Mouse (Mus musculus) CH12.LX (cell line): ENCODE results near the gene Rgl2. TPM values are rescaled to one million over a fixed set of nuclear protein-coding genes. Genes with fewer than 3 reads are reported as not detected.

ENCODE experiments used
- DNase-seq: peaks from one replicate; pipeline ENCODE4 v3.0.0-alpha.2; 2013; ENCODE audit errors: extremely low read depth
- H3K27ac ChIP-seq: 2 replicates; pipeline ENCODE4 v1.5.1; 2012; ENCODE audit warnings: low read depth, mild to moderate bottlenecking, control low read depth, moderate library complexity; ENCODE audit not compliant: insufficient read depth
- H3K27me3 ChIP-seq: replicated peaks from 2 replicates; pipeline ENCODE3; 2012; ENCODE audit warnings: inconsistent platforms
- H3K36me3 ChIP-seq, 2 experiments: replicated peaks in 1 of 2; 2 replicates each; pipeline versions ENCODE3 to v1.6.1; 2012; ENCODE audit warnings: inconsistent platforms in 1 of 2, low read length in 1 of 2, mild to moderate bottlenecking in 1 of 2, mixed read lengths in 1 of 2, moderate library complexity in 1 of 2; ENCODE audit not compliant: control insufficient read depth in 1 of 2, insufficient read depth in 1 of 2
- H3K4me1 ChIP-seq, 2 experiments: 2 replicates each; pipeline ENCODE4 v1.6.1; 2012; ENCODE audit warnings: inconsistent platforms in 1 of 2, moderate library complexity in 1 of 2; ENCODE audit not compliant: insufficient read depth in 2 of 2, control insufficient read depth in 1 of 2
- H3K4me2 ChIP-seq: 2 replicates; pipeline ENCODE4 v1.6.1; 2012; ENCODE audit warnings: low read depth, mild to moderate bottlenecking, control low read depth; ENCODE audit not compliant: poor library complexity, insufficient read depth, severe bottlenecking
- H3K4me3 ChIP-seq, 3 experiments: fragments of 150-350 bp in 1 of 3; sonication (generic) in 1 of 3; replicated peaks in 1 of 3; 2 replicates each; pipeline versions ENCODE3 to v1.5.1; 2011 to 2012; ENCODE audit warnings: low read depth in 2 of 3, low read length in 2 of 3, mild to moderate bottlenecking in 2 of 3, moderate library complexity in 2 of 3, control low read depth in 1 of 3, improper control_type of control experiment in 1 of 3, inconsistent platforms in 1 of 3, mixed read lengths in 1 of 3; ENCODE audit not compliant: poor library complexity in 1 of 3
- H3K79me2 ChIP-seq: replicated peaks from 2 replicates; pipeline ENCODE4 v1.6.1; 2012; ENCODE audit warnings: mild to moderate bottlenecking, moderate library complexity; ENCODE audit not compliant: control insufficient read depth, poor library complexity, insufficient read depth, severe bottlenecking; ENCODE audit errors: extremely low read depth
- H3K9ac ChIP-seq: 2 replicates; pipeline ENCODE4 v1.6.1; 2012; ENCODE audit warnings: low read depth, mild to moderate bottlenecking, control low read depth, moderate library complexity; ENCODE audit not compliant: insufficient read depth
- H3K9me3 ChIP-seq: replicated peaks from 2 replicates; pipeline ENCODE3; 2012; ENCODE audit warnings: low read length, inconsistent platforms, mixed read lengths
- BHLHE40 ChIP-seq: IDR thresholded peaks from 2 replicates; pipeline ENCODE4 v1.6.1; 2011; ENCODE audit warnings: mild to moderate bottlenecking, low read depth, low read length, improper control_type of control experiment
- CHD2 ChIP-seq: IDR thresholded peaks from 2 replicates; pipeline ENCODE4 v1.6.1; 2011; ENCODE audit warnings: low read length, improper control_type of control experiment
- CTCF ChIP-seq, 2 experiments: IDR thresholded peaks in 1 of 2; conservative IDR thresholded peaks in 1 of 2; 2 replicates each; pipeline ENCODE4 v1.5.1; 2011 to 2012; ENCODE audit warnings: low read depth in 2 of 2, low read length in 2 of 2, improper control_type of control experiment in 1 of 2, inconsistent platforms in 1 of 2, mild to moderate bottlenecking in 1 of 2, moderate library complexity in 1 of 2
- ELF1 ChIP-seq: IDR thresholded peaks from 2 replicates; pipeline ENCODE4 v1.6.1; 2014; ENCODE audit warnings: low read depth, mild to moderate bottlenecking, inconsistent platforms, low read length, improper control_type of control experiment
- ETS1 ChIP-seq: conservative IDR thresholded peaks from 2 replicates; pipeline ENCODE4 v1.6.1; 2012; ENCODE audit warnings: low read depth, mild to moderate bottlenecking, inconsistent platforms, low read length, improper control_type of control experiment, moderate library complexity
- HCFC1 ChIP-seq: IDR thresholded peaks from 2 replicates; pipeline ENCODE4 v1.6.1; 2012; ENCODE audit warnings: low read depth, mild to moderate bottlenecking, inconsistent platforms, low read length, improper control_type of control experiment
- IRF4 ChIP-seq: IDR thresholded peaks from 2 replicates; pipeline ENCODE4 v1.6.1; 2014; ENCODE audit warnings: low read depth, mild to moderate bottlenecking, inconsistent platforms, low read length, improper control_type of control experiment
- JUN ChIP-seq: IDR thresholded peaks from 2 replicates; pipeline ENCODE4 v1.6.1; 2011; ENCODE audit warnings: low read depth, mild to moderate bottlenecking, low read length, improper control_type of control experiment, moderate library complexity; ENCODE audit not compliant: insufficient read depth
- JUND ChIP-seq: conservative IDR thresholded peaks from 2 replicates; pipeline ENCODE4 v1.6.1; 2011; ENCODE audit warnings: low read depth, low read length, improper control_type of control experiment
- KAT2A ChIP-seq: IDR thresholded peaks from 2 replicates; pipeline ENCODE4 v1.6.1; 2012; ENCODE audit warnings: low read length, improper control_type of control experiment, inconsistent platforms; ENCODE audit not compliant: insufficient replicate concordance
- MAFK ChIP-seq: IDR thresholded peaks from 2 replicates; pipeline ENCODE4 v1.6.1; 2011; ENCODE audit warnings: low read length, improper control_type of control experiment; ENCODE audit not compliant: insufficient replicate concordance
- MAX ChIP-seq: IDR thresholded peaks from 2 replicates; pipeline ENCODE4 v1.6.1; 2011; ENCODE audit warnings: low read length, improper control_type of control experiment
- MAZ ChIP-seq: IDR thresholded peaks from 2 replicates; pipeline ENCODE4 v1.6.1; 2012; ENCODE audit warnings: low read depth, mild to moderate bottlenecking, inconsistent platforms, low read length, improper control_type of control experiment, moderate library complexity
- MEF2A ChIP-seq: IDR thresholded peaks from 2 replicates; pipeline ENCODE4 v1.6.1; 2014; ENCODE audit warnings: low read depth, mild to moderate bottlenecking, inconsistent platforms, low read length, improper control_type of control experiment, borderline replicate concordance
- MXI1 ChIP-seq: IDR thresholded peaks from 2 replicates; pipeline ENCODE4 v1.6.1; 2011; ENCODE audit warnings: mild to moderate bottlenecking, low read depth, low read length, improper control_type of control experiment
- MYC ChIP-seq: IDR thresholded peaks from 2 replicates; pipeline ENCODE4 v1.6.1; 2011; ENCODE audit warnings: low read depth, mild to moderate bottlenecking, improper control_type of control experiment, low read length
- NELFE ChIP-seq: IDR thresholded peaks from 2 replicates; pipeline ENCODE4 v1.6.1; 2011; ENCODE audit warnings: low read depth, low read length, improper control_type of control experiment
- NRF1 ChIP-seq: IDR thresholded peaks from 2 replicates; pipeline ENCODE4 v1.6.1; 2014; ENCODE audit warnings: low read depth, mild to moderate bottlenecking, inconsistent platforms, low read length, improper control_type of control experiment, moderate library complexity
- PAX5 ChIP-seq: IDR thresholded peaks from 2 replicates; pipeline ENCODE4 v1.6.1; 2012; ENCODE audit warnings: low read length, inconsistent platforms, mixed read lengths
- POLR2A ChIP-seq: IDR thresholded peaks from 2 replicates; pipeline ENCODE4 v1.6.1; 2011; ENCODE audit warnings: low read depth, mild to moderate bottlenecking, improper control_type of control experiment, low read length
- POLR2AphosphoS2 ChIP-seq: IDR thresholded peaks from 2 replicates; pipeline ENCODE4 v1.6.1; 2011; ENCODE audit warnings: low read depth, low read length, improper control_type of control experiment
- RCOR1 ChIP-seq: conservative IDR thresholded peaks from 2 replicates; pipeline ENCODE4 v1.6.1; 2012; ENCODE audit warnings: low read depth, mild to moderate bottlenecking, inconsistent platforms, low read length, improper control_type of control experiment
- SIN3A ChIP-seq: IDR thresholded peaks from 2 replicates; pipeline ENCODE4 v1.6.1; 2012; ENCODE audit warnings: low read length, improper control_type of control experiment, inconsistent platforms
- SMC3 ChIP-seq: IDR thresholded peaks from 2 replicates; pipeline ENCODE4 v1.6.1; 2011; ENCODE audit warnings: low read depth, low read length, improper control_type of control experiment
- TCF12 ChIP-seq: IDR thresholded peaks from 2 replicates; pipeline ENCODE4 v1.6.1; 2014; ENCODE audit warnings: low read depth, mild to moderate bottlenecking, inconsistent platforms, low read length, improper control_type of control experiment
- UBTF ChIP-seq: IDR thresholded peaks from 2 replicates; pipeline ENCODE4 v1.6.1; 2012; ENCODE audit warnings: low read depth, mild to moderate bottlenecking, inconsistent platforms, low read length, improper control_type of control experiment, moderate library complexity
- USF2 ChIP-seq: conservative IDR thresholded peaks from 2 replicates; pipeline ENCODE4 v1.6.1; 2011; ENCODE audit warnings: low read depth, low read length, improper control_type of control experiment
- ZKSCAN1 ChIP-seq: IDR thresholded peaks from 2 replicates; pipeline ENCODE4 v1.6.1; 2012; ENCODE audit warnings: low read depth, inconsistent platforms, low read length, improper control_type of control experiment, borderline replicate concordance
- ZMIZ1 ChIP-seq: IDR thresholded peaks from 2 replicates; pipeline ENCODE4 v1.6.1; 2012; ENCODE audit warnings: low read depth, mild to moderate bottlenecking, inconsistent platforms, low read length, improper control_type of control experiment
- dilution Hi-C: fragments of 300-500 bp; cut with MboI; formaldehyde crosslinking; loops from 2 replicates; pipeline ENCODE4 v1.14.3; 2020; ENCODE audit warnings: low sequenced_read_pairs; ENCODE audit not compliant: extremely low pct_unique_long_range_greater_than_20kb, extremely low pct_ligation_motif_present
- in situ Hi-C: fragments of 300-500 bp; cut with MboI; formaldehyde crosslinking; loops from 3 replicates; pipeline ENCODE4 v1.14.3; 2019; ENCODE audit warnings: low sequenced_read_pairs, low pct_ligation_motif_present, low pct_unique_long_range_greater_than_20kb, mixed read lengths
- polyA plus RNA-seq: library from polyadenylated mRNA; unstranded; fragments of >175 nt; gene quantifications from 2 replicates; pipeline ENCODE4 v1.2.1, GENCODE M21; 2012; ENCODE audit warnings: low read depth; ENCODE audit not compliant: insufficient read length
- total RNA-seq, 2 experiments: library from RNA; depleted of rRNA; stranded (reverse); fragments of 300-350 nt in 1 of 2; fragments of >200 nt in 1 of 2; gene quantifications; 2 replicates each; pipeline ENCODE4 v1.2.3; 2012 to 2014

Gene Rgl2
- total and polyA plus RNA-seq, 3 experiments: 20.1 to 29.1 (median 25.6) TPM

GRCm38 (mm10) chr17:33950131-33950625 lies 20.8 kb downstream of the Rgl2 start:
- DNase-seq: no peak
- H3K36me3 ChIP-seq: peaks cover 69 to 89% of the 10 kb centered on the region in 2 experiments
- in situ Hi-C loops (no loop called here), dilution Hi-C loops (no loop called here)
- H3K9me3 ChIP-seq: no peaks in the 10 kb centered on the region
- H3K27me3 ChIP-seq: no peaks in the 10 kb centered on the region
- no peak overlapping the region for H3K9ac ChIP-seq
- peaks cover 4 to 23% of the 10 kb centered on the region in 2 experiments; a peak in 2 of 4 replicates for H3K4me1 ChIP-seq
- no peak overlapping the region for H3K4me3 ChIP-seq
- H3K79me2 ChIP-seq: peaks cover 19% of the 10 kb centered on the region
- H3K27ac ChIP-seq: 0 out of 2 replicates have a peak overlapping the region, but pooled peaks have one; percentile 83
- TF ChIP-seq CHD2 (peak; percentile 48; the same call in 1 of the 2 replicates), CTCF (conservative IDR thresholded peaks at IDR 0.05 in 1 of 2, IDR thresholded peaks at IDR 0.05 in 1 of 2; ENCODE audit: low read depth in 2 of 2, low read length in 2 of 2) (no peak)
- TF ChIP-seq, all 38 proteins: peak for 1
- H3K4me2 ChIP-seq: no peak overlapping the region

- DNase-seq: peak; percentile 83
- Histone ChIP-seq H3K9me3 (no peaks in the 10 kb centered on the region), H3K9ac (no peak within 1 kb of the TSS), H3K36me3 (peaks cover 64 to 80% of the 10 kb centered on the region in 2 experiments), H3K4me1 (peaks cover 4 to 23% of the 10 kb centered on the region in 2 experiments; a peak in 2 of 4 replicates), H3K79me2 (peaks cover 23% of the 10 kb centered on the region), H3K4me2 (peak within 1 kb of the TSS; percentile 59), H3K4me3 (peak within 1 kb of the TSS; percentile 3 to 53 (median 16)), H3K27me3 (no peaks in the 10 kb centered on the region), H3K27ac (peak within 1 kb of the TSS; percentile 83)
- dilution Hi-C loops (no loop called here), in situ Hi-C loops (no loop called here)
- TF ChIP-seq ZKSCAN1 (no peak), SIN3A (peak; percentile 40), USF2 (no peak), JUN (no peak), ELF1 (peak; percentile 78), CTCF (conservative IDR thresholded peaks at IDR 0.05 in 1 of 2, IDR thresholded peaks at IDR 0.05 in 1 of 2; ENCODE audit: low read depth in 2 of 2, low read length in 2 of 2) (no peak), RCOR1 (no peak), MEF2A (peak; percentile 48; the same call in 1 of the 2 replicates), MAX (peak; percentile 78; the same call in 1 of the 2 replicates), ETS1 (no peak), MYC (0 out of 2 replicates have a peak, but pooled peaks have one; percentile 27), MXI1 (peak; percentile 64; the same call in 1 of the 2 replicates), SMC3 (no peak), NRF1 (no peak), ZMIZ1 (peak; percentile 77), IRF4 (no peak), TCF12 (0 out of 2 replicates have a peak, but pooled peaks have one; percentile 20), UBTF (no peak), NELFE (0 out of 2 replicates have a peak, but pooled peaks have one; percentile 47), PAX5 (no peak), POLR2A (peak; percentile 72), MAFK (no peak), HCFC1 (peak; percentile 70), POLR2AphosphoS2 (peak; percentile 97), MAZ (0 out of 2 replicates have a peak, but pooled peaks have one; percentile 54), JUND (no peak), BHLHE40 (0 out of 2 replicates have a peak, but pooled peaks have one; percentile 26), KAT2A (0 out of 2 replicates have a peak, but pooled peaks have one; percentile 31)
Observed at GRCm38 (mm10) chr17:33951021-33951946, 21.9 kb downstream of the Rgl2 start, which contains the start of gene B3galt4. Gene B3galt4 (minus strand): TSS chr17:33951488.
